Mouse (Mus musculus) heart, adult 2 months (tissue): Measurements from ENCODE around the gene Pik3cd.

ENCODE experiments used
- CTCF ChIP-seq: fragments of 200-600 bp; IDR thresholded peaks from 2 replicates; pipeline ENCODE4 v1.8.1; 2022; ENCODE audit warnings: antibody characterized with exemption, mild to moderate bottlenecking, moderate library complexity
- EP300 ChIP-seq: fragments of 200-500 bp; IDR thresholded peaks from 2 replicates; pipeline ENCODE4 v1.6.1; 2011; ENCODE audit warnings: low read depth, low read length, control low read depth; ENCODE audit not compliant: insufficient read depth
- POLR2A ChIP-seq: fragments of 200-500 bp; IDR thresholded peaks from 2 replicates; pipeline ENCODE4 v1.6.1; 2011; ENCODE audit warnings: mild to moderate bottlenecking, low read depth, low read length, control low read depth; ENCODE audit not compliant: insufficient read depth

- TF ChIP-seq POLR2A, result no peak
- TF ChIP-seq CTCF, result no peak
- TF ChIP-seq EP300, result no peak
These were observed 60.4 kb downstream of the Pik3cd start for GRCm38 (mm10) chr4:149641956-149642355.
